Mouse (Mus musculus): ENCODE results near the gene Bcorl1.
A peak's percentile ranks its signal among the peaks of the same experiment; 100 is the strongest.

DNA sequence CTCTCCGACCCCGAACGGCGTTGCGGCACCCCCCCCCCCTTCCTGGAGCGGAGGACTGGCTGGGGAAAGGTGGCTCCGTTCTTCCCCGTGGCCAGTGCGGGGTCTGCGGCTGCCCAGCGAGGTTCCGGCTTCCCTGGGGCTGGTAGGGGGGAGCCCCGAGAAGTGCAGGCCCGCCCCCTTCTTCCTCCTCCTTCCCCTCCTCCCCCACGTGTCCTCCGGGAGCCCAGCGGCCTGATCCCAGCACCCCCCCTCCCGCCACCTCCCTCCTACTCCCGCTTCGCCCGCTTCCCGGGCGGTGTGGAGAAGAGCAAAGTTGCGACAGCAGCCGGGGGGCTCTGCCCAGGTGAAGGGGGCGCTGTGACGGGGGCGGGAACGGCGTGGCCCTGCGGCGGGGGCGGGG, at the start of gene Bcorl1:
- TF ChIP-seq CTCF (IDR thresholded peaks at IDR 0.05; ENCODE audit: low read depth, low read length) (no peak), POLR2A (IDR thresholded peaks at IDR 0.05; ENCODE audit: extremely low read depth, insufficient read depth, low read length) (0 out of 2 replicates have a peak, but pooled peaks have one; percentile 9)

Data from liver, adult 2 months (tissue).